Mouse (Mus musculus) CH12.LX (cell line): ENCODE results near the gene Gzma. TPM values are rescaled to one million over a fixed set of nuclear protein-coding genes. Genes with fewer than 3 reads are reported as not detected.

Source experiments
- DNase-seq: peaks from one replicate; pipeline ENCODE4 v3.0.0-alpha.2; 2013; ENCODE audit errors: extremely low read depth
- H3K27ac ChIP-seq: 2 replicates; pipeline ENCODE4 v1.5.1; 2012; ENCODE audit warnings: low read depth, mild to moderate bottlenecking, control low read depth, moderate library complexity; ENCODE audit not compliant: insufficient read depth
- H3K27me3 ChIP-seq: replicated peaks from 2 replicates; pipeline ENCODE3; 2012; ENCODE audit warnings: inconsistent platforms
- H3K36me3 ChIP-seq, 2 experiments: replicated peaks in 1 of 2; 2 replicates each; pipeline versions ENCODE3 to v1.6.1; 2012; ENCODE audit warnings: inconsistent platforms in 1 of 2, low read length in 1 of 2, mild to moderate bottlenecking in 1 of 2, mixed read lengths in 1 of 2, moderate library complexity in 1 of 2; ENCODE audit not compliant: control insufficient read depth in 1 of 2, insufficient read depth in 1 of 2
- H3K4me1 ChIP-seq, 2 experiments: 2 replicates each; pipeline ENCODE4 v1.6.1; 2012; ENCODE audit warnings: inconsistent platforms in 1 of 2, moderate library complexity in 1 of 2; ENCODE audit not compliant: insufficient read depth in 2 of 2, control insufficient read depth in 1 of 2
- H3K4me2 ChIP-seq: 2 replicates; pipeline ENCODE4 v1.6.1; 2012; ENCODE audit warnings: low read depth, mild to moderate bottlenecking, control low read depth; ENCODE audit not compliant: poor library complexity, insufficient read depth, severe bottlenecking
- H3K4me3 ChIP-seq, 3 experiments: fragments of 150-350 bp in 1 of 3; sonication (generic) in 1 of 3; replicated peaks in 1 of 3; 2 replicates each; pipeline versions ENCODE3 to v1.5.1; 2011 to 2012; ENCODE audit warnings: low read depth in 2 of 3, low read length in 2 of 3, mild to moderate bottlenecking in 2 of 3, moderate library complexity in 2 of 3, control low read depth in 1 of 3, improper control_type of control experiment in 1 of 3, inconsistent platforms in 1 of 3, mixed read lengths in 1 of 3; ENCODE audit not compliant: poor library complexity in 1 of 3
- H3K79me2 ChIP-seq: replicated peaks from 2 replicates; pipeline ENCODE4 v1.6.1; 2012; ENCODE audit warnings: mild to moderate bottlenecking, moderate library complexity; ENCODE audit not compliant: control insufficient read depth, poor library complexity, insufficient read depth, severe bottlenecking; ENCODE audit errors: extremely low read depth
- H3K9ac ChIP-seq: 2 replicates; pipeline ENCODE4 v1.6.1; 2012; ENCODE audit warnings: low read depth, mild to moderate bottlenecking, control low read depth, moderate library complexity; ENCODE audit not compliant: insufficient read depth
- H3K9me3 ChIP-seq: replicated peaks from 2 replicates; pipeline ENCODE3; 2012; ENCODE audit warnings: low read length, inconsistent platforms, mixed read lengths
- BHLHE40 ChIP-seq: IDR thresholded peaks from 2 replicates; pipeline ENCODE4 v1.6.1; 2011; ENCODE audit warnings: mild to moderate bottlenecking, low read depth, low read length, improper control_type of control experiment
- CHD1 ChIP-seq: IDR thresholded peaks from 2 replicates; pipeline ENCODE4 v1.6.1; 2012; ENCODE audit warnings: low read depth, low read length, improper control_type of control experiment, inconsistent platforms
- E2F4 ChIP-seq: IDR thresholded peaks from 2 replicates; pipeline ENCODE4 v1.6.1; 2011; ENCODE audit warnings: low read depth, low read length, improper control_type of control experiment; ENCODE audit not compliant: insufficient replicate concordance
- EP300 ChIP-seq: IDR thresholded peaks from 2 replicates; pipeline ENCODE4 v1.6.1; 2011; ENCODE audit warnings: low read length, improper control_type of control experiment
- GABPA ChIP-seq: IDR thresholded peaks from 2 replicates; pipeline ENCODE4 v1.6.1; 2012; ENCODE audit warnings: low read depth, low read length, improper control_type of control experiment, inconsistent platforms; ENCODE audit not compliant: insufficient replicate concordance
- JUN ChIP-seq: IDR thresholded peaks from 2 replicates; pipeline ENCODE4 v1.6.1; 2011; ENCODE audit warnings: low read depth, mild to moderate bottlenecking, low read length, improper control_type of control experiment, moderate library complexity; ENCODE audit not compliant: insufficient read depth
- KAT2A ChIP-seq: IDR thresholded peaks from 2 replicates; pipeline ENCODE4 v1.6.1; 2012; ENCODE audit warnings: low read length, improper control_type of control experiment, inconsistent platforms; ENCODE audit not compliant: insufficient replicate concordance
- MAX ChIP-seq: IDR thresholded peaks from 2 replicates; pipeline ENCODE4 v1.6.1; 2011; ENCODE audit warnings: low read length, improper control_type of control experiment
- MAZ ChIP-seq: IDR thresholded peaks from 2 replicates; pipeline ENCODE4 v1.6.1; 2012; ENCODE audit warnings: low read depth, mild to moderate bottlenecking, inconsistent platforms, low read length, improper control_type of control experiment, moderate library complexity
- MEF2A ChIP-seq: IDR thresholded peaks from 2 replicates; pipeline ENCODE4 v1.6.1; 2014; ENCODE audit warnings: low read depth, mild to moderate bottlenecking, inconsistent platforms, low read length, improper control_type of control experiment, borderline replicate concordance
- MXI1 ChIP-seq: IDR thresholded peaks from 2 replicates; pipeline ENCODE4 v1.6.1; 2011; ENCODE audit warnings: mild to moderate bottlenecking, low read depth, low read length, improper control_type of control experiment
- NELFE ChIP-seq: IDR thresholded peaks from 2 replicates; pipeline ENCODE4 v1.6.1; 2011; ENCODE audit warnings: low read depth, low read length, improper control_type of control experiment
- NRF1 ChIP-seq: IDR thresholded peaks from 2 replicates; pipeline ENCODE4 v1.6.1; 2014; ENCODE audit warnings: low read depth, mild to moderate bottlenecking, inconsistent platforms, low read length, improper control_type of control experiment, moderate library complexity
- PAX5 ChIP-seq: IDR thresholded peaks from 2 replicates; pipeline ENCODE4 v1.6.1; 2012; ENCODE audit warnings: low read length, inconsistent platforms, mixed read lengths
- SIN3A ChIP-seq: IDR thresholded peaks from 2 replicates; pipeline ENCODE4 v1.6.1; 2012; ENCODE audit warnings: low read length, improper control_type of control experiment, inconsistent platforms
- TCF12 ChIP-seq: IDR thresholded peaks from 2 replicates; pipeline ENCODE4 v1.6.1; 2014; ENCODE audit warnings: low read depth, mild to moderate bottlenecking, inconsistent platforms, low read length, improper control_type of control experiment
- UBTF ChIP-seq: IDR thresholded peaks from 2 replicates; pipeline ENCODE4 v1.6.1; 2012; ENCODE audit warnings: low read depth, mild to moderate bottlenecking, inconsistent platforms, low read length, improper control_type of control experiment, moderate library complexity
- USF1 ChIP-seq: IDR thresholded peaks from 2 replicates; pipeline ENCODE4 v1.6.1; 2014; ENCODE audit warnings: low read depth, mild to moderate bottlenecking, inconsistent platforms, low read length, improper control_type of control experiment
- USF2 ChIP-seq: conservative IDR thresholded peaks from 2 replicates; pipeline ENCODE4 v1.6.1; 2011; ENCODE audit warnings: low read depth, low read length, improper control_type of control experiment
- ZC3H11A ChIP-seq: IDR thresholded peaks from 2 replicates; pipeline ENCODE4 v1.6.1; 2012; ENCODE audit warnings: low read depth, mild to moderate bottlenecking, inconsistent platforms, low read length, improper control_type of control experiment
- ZKSCAN1 ChIP-seq: IDR thresholded peaks from 2 replicates; pipeline ENCODE4 v1.6.1; 2012; ENCODE audit warnings: low read depth, inconsistent platforms, low read length, improper control_type of control experiment, borderline replicate concordance
- dilution Hi-C: fragments of 300-500 bp; cut with MboI; formaldehyde crosslinking; loops from 2 replicates; pipeline ENCODE4 v1.14.3; 2020; ENCODE audit warnings: low sequenced_read_pairs; ENCODE audit not compliant: extremely low pct_unique_long_range_greater_than_20kb, extremely low pct_ligation_motif_present
- in situ Hi-C: fragments of 300-500 bp; cut with MboI; formaldehyde crosslinking; loops from 3 replicates; pipeline ENCODE4 v1.14.3; 2019; ENCODE audit warnings: low sequenced_read_pairs, low pct_ligation_motif_present, low pct_unique_long_range_greater_than_20kb, mixed read lengths
- polyA plus RNA-seq: library from polyadenylated mRNA; unstranded; fragments of >175 nt; gene quantifications from 2 replicates; pipeline ENCODE4 v1.2.1, GENCODE M21; 2012; ENCODE audit warnings: low read depth; ENCODE audit not compliant: insufficient read length
- total RNA-seq, 2 experiments: library from RNA; depleted of rRNA; stranded (reverse); fragments of 300-350 nt in 1 of 2; fragments of >200 nt in 1 of 2; gene quantifications; 2 replicates each; pipeline ENCODE4 v1.2.3; 2012 to 2014

Gzma gene
- total and polyA plus RNA-seq, 3 experiments, result not detected

GRCm38 (mm10) chr13:113097011-113097410 is 3.8 kb downstream of the Gzma start:
- dilution Hi-C loops, result no loop called here
- Histone ChIP-seq H3K27me3 (no peaks in the 10 kb centered on the region), H3K36me3 (no peaks in the 10 kb centered on the region), H3K4me2 (no peak overlapping the region)
- in situ Hi-C loops, result no loop called here
- TF ChIP-seq MAZ, result no peak
- no peak for TF ChIP-seq NRF1
- TF ChIP-seq TCF12, result no peak
- TF ChIP-seq USF2, result no peak
- TF ChIP-seq MXI1, result no peak
- no peak for TF ChIP-seq JUN
- TF ChIP-seq MAX, result no peak
- TF ChIP-seq NELFE, result no peak
- TF ChIP-seq UBTF, result no peak
- no peak for TF ChIP-seq MEF2A
- no peak for TF ChIP-seq USF1
- TF ChIP-seq, all 38 proteins: peak for 0
- H3K4me1 ChIP-seq, result peaks cover 3 to 20% of the 10 kb centered on the region in 2 experiments; a peak in 3 of 4 replicates
- no peaks in the 10 kb centered on the region for H3K9me3 ChIP-seq
- H3K79me2 ChIP-seq, result no peaks in the 10 kb centered on the region
- H3K4me3 ChIP-seq, result no peak overlapping the region
- no peak overlapping the region for H3K27ac ChIP-seq
- H3K9ac ChIP-seq, result no peak overlapping the region
- no peak for DNase-seq

GRCm38 (mm10) chr13:113094618-113095017 is 6.2 kb downstream of the Gzma start:
- no peaks in the 10 kb centered on the region for H3K36me3 ChIP-seq
- no peaks in the 10 kb centered on the region for H3K9me3 ChIP-seq
- in situ Hi-C loops, result no loop called here
- TF ChIP-seq MXI1 (no peak), SIN3A (no peak), KAT2A (no peak), E2F4 (no peak), BHLHE40 (no peak), PAX5 (no peak), ZC3H11A (no peak), CHD1 (no peak), ZKSCAN1 (no peak), MEF2A (no peak), GABPA (no peak), JUN (no peak), MAZ (no peak), EP300 (no peak)
- no peaks in the 10 kb centered on the region for H3K27me3 ChIP-seq
- no peaks in the 10 kb centered on the region for H3K79me2 ChIP-seq
- H3K9ac ChIP-seq, result no peak overlapping the region
- H3K27ac ChIP-seq, result no peak overlapping the region
- DNase-seq, result no peak
- H3K4me2 ChIP-seq, result no peak overlapping the region
- H3K4me1 ChIP-seq, result no peaks in the 10 kb centered on the region
- dilution Hi-C loops, result no loop called here
- H3K4me3 ChIP-seq, result no peak overlapping the region
